In the genomic region with DNA sequence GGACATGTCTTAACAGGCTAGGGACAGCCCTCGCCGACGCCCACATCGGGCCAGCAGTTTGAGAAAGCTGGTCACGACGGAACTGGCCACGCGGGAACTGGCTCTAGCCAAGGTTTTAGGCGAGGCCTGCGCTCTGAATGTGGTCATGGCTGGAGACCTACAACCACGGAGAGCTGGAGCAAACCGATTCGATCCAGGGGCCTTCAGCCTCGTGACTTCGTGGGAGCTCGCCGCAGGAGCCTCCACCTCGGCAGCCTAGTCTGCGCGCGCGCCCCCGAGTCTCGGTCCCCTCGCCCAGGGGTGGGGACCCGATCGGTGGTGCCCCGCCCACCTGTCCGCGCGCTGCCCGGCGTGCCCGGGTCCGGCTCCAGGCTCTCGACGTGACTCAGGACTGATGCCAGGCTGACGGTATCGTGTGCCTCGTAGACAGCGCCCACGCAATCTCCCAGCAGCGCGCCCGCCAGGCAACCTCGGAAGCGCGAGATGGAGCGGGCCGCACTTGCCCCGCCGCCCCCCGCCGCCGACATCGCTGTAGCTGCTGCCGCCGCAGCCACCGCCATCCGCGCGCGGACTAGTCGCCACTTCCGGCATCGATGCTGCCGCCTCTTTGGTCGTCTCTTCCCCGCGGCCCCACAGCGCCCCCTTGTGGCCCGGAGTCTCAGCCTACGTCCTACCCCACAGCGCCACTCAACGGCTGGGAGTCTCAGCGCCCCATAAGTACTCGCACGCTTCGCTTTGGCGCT, we compare ENCODE assay signal across 8 mouse cellular contexts. TPM values are rescaled to one million over a fixed set of nuclear protein-coding genes. Genes with fewer than 3 reads are reported as not detected.
DNase-seq lines count a peak whose midpoint lies in the region; ATAC-seq lines count a peak whose summit lies in the region.

Gene Adprhl2, minus strand, starts transcription at position 593 of the 743 bp plus-strand sequence.

- peaks cover 27% of the 10 kb centered on the region for H3K36me3 ChIP-seq in heart, embryonic 13.5 days
- peaks cover 26% of the 10 kb centered on the region for H3K36me3 ChIP-seq in liver, embryonic 12.5 days
- H3K36me3 ChIP-seq in stomach, embryonic 15.5 days, result peaks cover 19% of the 10 kb centered on the region

- peak within 1 kb of the TSS; percentile 95 for H3K4me2 ChIP-seq in heart, embryonic 13.5 days
- peak within 1 kb of the TSS; percentile 96 for H3K4me2 ChIP-seq in liver, embryonic 12.5 days
- H3K4me2 ChIP-seq in stomach, embryonic 15.5 days, result peak within 1 kb of the TSS; percentile 82

- DNase-seq in CD4-positive helper T cell, adult 2 months (ENCODE audit: low read depth, low spot score), result peak; percentile 97
- peak; percentile 89 for DNase-seq in brain, embryonic 18.5 days (ENCODE audit: low read depth, low spot score)
- peak; percentile 100 for DNase-seq in kidney, postnatal 10 days
- peak; percentile 97 to 98 for DNase-seq in natural killer cell, adult 2 months (ENCODE audit: low spot score in 2 of 2)

- WGBS in heart, embryonic 13.5 days, result under 1% methylated on average over 80 of the region's 80 CpGs
- 1% methylated on average over 79 of the region's 80 CpGs for WGBS in liver, embryonic 12.5 days (ENCODE audit: insufficient replicate concordance)
- WGBS in stomach, embryonic 15.5 days, result under 1% methylated on average over 80 of the region's 80 CpGs

- peak within 1 kb of the TSS; percentile 86 for H3K4me3 ChIP-seq in heart, embryonic 13.5 days
- peak within 1 kb of the TSS; percentile 89 for H3K4me3 ChIP-seq in liver, embryonic 12.5 days
- H3K4me3 ChIP-seq in stomach, embryonic 15.5 days (replicated peaks), result peak within 1 kb of the TSS; percentile 85

- peaks cover 41% of the 10 kb centered on the region for H3K27me3 ChIP-seq in heart, embryonic 13.5 days (replicated peaks)
- peaks cover 41% of the 10 kb centered on the region for H3K27me3 ChIP-seq in liver, embryonic 12.5 days (replicated peaks)
- no peaks in the 10 kb centered on the region for H3K27me3 ChIP-seq in stomach, embryonic 15.5 days (replicated peaks)

- peak; percentile 93 for ATAC-seq in erythroid progenitor cell, adult 5-6 weeks (replicated peaks; ENCODE audit: low FRiP score, poor library complexity, severe bottlenecking)
- ATAC-seq in heart, embryonic 13.5 days (ENCODE audit: extremely low read depth, insufficient number of reproducible peaks, low FRiP score, low TSS enrichment), result peak; percentile 78
- ATAC-seq in liver, embryonic 12.5 days, result peak; percentile 84
- ATAC-seq in stomach, embryonic 15.5 days (ENCODE audit: insufficient read depth, low FRiP score, low read depth), result peak; percentile 81

- H3K9ac ChIP-seq in heart, embryonic 13.5 days, result peak within 1 kb of the TSS; percentile 93
- H3K9ac ChIP-seq in liver, embryonic 12.5 days, result peak within 1 kb of the TSS; percentile 87
- peak within 1 kb of the TSS; percentile 84 for H3K9ac ChIP-seq in stomach, embryonic 15.5 days

- H3K27ac ChIP-seq in heart, embryonic 13.5 days (replicated peaks), result peak within 1 kb of the TSS; percentile 70
- peak within 1 kb of the TSS; percentile 77 for H3K27ac ChIP-seq in liver, embryonic 12.5 days
- H3K27ac ChIP-seq in stomach, embryonic 15.5 days, result peak within 1 kb of the TSS; percentile 84

- H3K4me1 ChIP-seq in heart, embryonic 13.5 days, result peaks cover 30% of the 10 kb centered on the region
- H3K4me1 ChIP-seq in liver, embryonic 12.5 days, result peaks cover 29% of the 10 kb centered on the region
- peaks cover 20% of the 10 kb centered on the region for H3K4me1 ChIP-seq in stomach, embryonic 15.5 days

- H3K9me3 ChIP-seq in heart, embryonic 13.5 days, result no peaks in the 10 kb centered on the region
- H3K9me3 ChIP-seq in liver, embryonic 12.5 days (replicated peaks), result no peaks in the 10 kb centered on the region
- no peaks in the 10 kb centered on the region for H3K9me3 ChIP-seq in stomach, embryonic 15.5 days

RNA-seq across cellular contexts. Expression of gene Adprhl2, which starts in this region (rescaled TPM):
- total RNA-seq in erythroid progenitor cell, adult 5-6 weeks (2015; ENCODE audit: low replicate concordance), result 2.2 TPM in 1 of 2 replicates, not detected in the other
- total RNA-seq in erythroid progenitor cell, adult 5-6 weeks (2017; ENCODE audit: low replicate concordance), result 4.7 and 5.5 TPM in 2 replicates
- 40.5 and 44.6 TPM in 2 replicates for polyA plus RNA-seq in heart, embryonic 13.5 days (2015; fragmentation: Nextera tagmentation; extraction: Ambion mirVana)
- polyA plus RNA-seq in liver, embryonic 12.5 days (2016; fragmentation: Nextera tagmentation; extraction: Ambion mirVana), result 36.0 and 38.0 TPM in 2 replicates
- polyA plus RNA-seq in stomach, embryonic 15.5 days (2015; fragmentation: Nextera tagmentation; extraction: Ambion mirVana), result 61.2 and 61.9 TPM in 2 replicates

Comparison
In these comparisons a context has a peak if more than half of its experiments do, and no peak if none do; other contexts are left out.
1. Peak in every context shown above with its lines: DNase-seq, ATAC-seq, H3K4me3 ChIP-seq and H3K27ac ChIP-seq.